20 mouse cellular contexts compared by ENCODE assay signal in genomic region chr19:31871377-31871776, GRCm38 (mm10). TPM values are rescaled to one million over a fixed set of nuclear protein-coding genes. Genes with fewer than 3 reads are reported as not detected.
"Had no signal": no experiment of that assay in that cellular context is flagged by ENCODE, and none has a peak within 500 bp of the region (broad histone marks: within the 10 kb centered on the region; RNA-seq: fewer than 3 reads in every experiment).

No protein-coding gene starts in this region.

- H3K4me2 ChIP-seq: limb, embryonic 12.5 days; midbrain, embryonic 15.5 days; neural tube, embryonic 12.5 days; stomach, embryonic 15.5 days had no signal

- ATAC-seq: midbrain, embryonic 15.5 days had no signal

- H3K4me1 ChIP-seq: limb, embryonic 12.5 days; midbrain, embryonic 10.5 days; midbrain, embryonic 15.5 days; neural tube, embryonic 12.5 days; stomach, embryonic 15.5 days had no signal

- H3K9me3 ChIP-seq: limb, embryonic 12.5 days; midbrain, embryonic 10.5 days; midbrain, embryonic 15.5 days; neural tube, embryonic 12.5 days; stomach, embryonic 15.5 days had no signal

- H3K36me3 ChIP-seq: limb, embryonic 12.5 days; midbrain, embryonic 10.5 days; midbrain, embryonic 15.5 days; neural tube, embryonic 12.5 days; stomach, embryonic 15.5 days had no signal

- H3K27ac ChIP-seq: layer of hippocampus, adult 2 months; limb, embryonic 12.5 days; midbrain, embryonic 10.5 days; midbrain, embryonic 15.5 days; neural tube, embryonic 12.5 days; stomach, embryonic 15.5 days had no signal

- H3K27me3 ChIP-seq: limb, embryonic 12.5 days; midbrain, embryonic 15.5 days; neural tube, embryonic 12.5 days; stomach, embryonic 15.5 days had no signal

- H3K4me3 ChIP-seq: layer of hippocampus, adult 2 months; limb, embryonic 12.5 days; midbrain, embryonic 10.5 days; midbrain, embryonic 15.5 days; neural tube, embryonic 12.5 days; stomach, embryonic 15.5 days had no signal

- H3K9ac ChIP-seq: limb, embryonic 12.5 days; midbrain, embryonic 15.5 days; neural tube, embryonic 12.5 days; stomach, embryonic 15.5 days had no signal

- DNase-seq: kidney, adult 18-20 months; kidney, postnatal 10 days; kidney, postnatal 4 days; lung, adult 18-20 months; lung, postnatal 4 days; right cerebral cortex, postnatal 4 days; spleen, adult 18-20 months; thymus, postnatal 4 days had no signal

RNA-seq across cellular contexts. Expression of gene A1cf, which starts 2.8 kb away (rescaled TPM):
- total RNA-seq: layer of hippocampus, adult 2 months; layer of hippocampus, postnatal 10 days; left cerebral cortex, postnatal 36 days; megakaryocyte, adult 5-6 weeks; monocyte, adult 5-6 weeks; neutrophil, adult 5-6 weeks had no signal
- polyA plus RNA-seq: limb, embryonic 12.5 days; lung, embryonic 16.5 days; midbrain, embryonic 10.5 days; midbrain, embryonic 15.5 days; neural tube, embryonic 12.5 days had no signal
